Comparison of ENCODE assay signal across 10 mouse cellular contexts in genomic region chr19:32866765-32867164, GRCm38 (mm10).
DNase-seq lines count a peak whose midpoint lies in the region; ATAC-seq and TF ChIP-seq lines count a peak whose summit lies in the region.
"Had no signal": no experiment of that assay in that cellular context is flagged by ENCODE, and none has a peak within 500 bp of the region (broad histone marks: within the 10 kb centered on the region; RNA-seq: fewer than 3 reads in every experiment).

No protein-coding gene starts in this region.

- TF ChIP-seq CTCF in gastrocnemius, adult 2 months (IDR thresholded peaks at IDR 0.05): no peak
- TF ChIP-seq CTCF in lung, embryonic 14.5 days (IDR thresholded peaks at IDR 0.05; ENCODE audit: low read depth): no peak

- H3K9ac ChIP-seq in lung, embryonic 14.5 days: no peak overlapping the region
- no peak overlapping the region for H3K9ac ChIP-seq in intestine, embryonic 15.5 days
- no peak overlapping the region for H3K9ac ChIP-seq in neural tube, embryonic 14.5 days (replicated peaks; ENCODE audit: low read depth, low read length)
- H3K9ac ChIP-seq: liver, embryonic 15.5 days had no signal

- intact Hi-C loops in gastrocnemius, adult 2 months (cut with DNase I): no loop called here
- intact Hi-C loops in gastrocnemius, postnatal 36 days (cut with DNase I): no loop called here

- peak overlapping the region; percentile 26; the same call in 1 of the 2 replicates for H3K4me3 ChIP-seq in gastrocnemius, adult 2 months
- H3K4me3 ChIP-seq in lung, embryonic 14.5 days (ENCODE audit: low read depth, low read length): no peak overlapping the region
- H3K4me3 ChIP-seq in intestine, embryonic 15.5 days (replicated peaks): no peak overlapping the region
- H3K4me3 ChIP-seq in neural tube, embryonic 14.5 days (ENCODE audit: low read depth, low read length): 0 out of 2 replicates have a peak overlapping the region, but pooled peaks have one; percentile 9
- H3K4me3 ChIP-seq: liver, embryonic 15.5 days had no signal

- no peak for DNase-seq in gastrocnemius, adult 2 months
- no peak for DNase-seq in gastrocnemius, postnatal 36 days
- DNase-seq in lung, embryonic 14.5 days: no peak
- DNase-seq in lung, postnatal 36 days: no peak
- DNase-seq in gastrocnemius, postnatal 10 days: no peak
- DNase-seq in thymus, adult 18-20 months: no peak

- H3K4me2 ChIP-seq in lung, embryonic 14.5 days: peak overlapping the region; percentile 46
- peak overlapping the region; percentile 32; the same call in 1 of the 2 replicates for H3K4me2 ChIP-seq in intestine, embryonic 15.5 days (replicated peaks)
- peak overlapping the region; percentile 50 for H3K4me2 ChIP-seq in neural tube, embryonic 14.5 days (ENCODE audit: low read depth, low read length)
- H3K4me2 ChIP-seq: liver, embryonic 15.5 days had no signal

- H3K27me3 ChIP-seq in lung, embryonic 14.5 days (ENCODE audit: insufficient read depth, low read length): no peaks in the 10 kb centered on the region
- no peaks in the 10 kb centered on the region for H3K27me3 ChIP-seq in intestine, embryonic 15.5 days (replicated peaks)
- no peaks in the 10 kb centered on the region for H3K27me3 ChIP-seq in neural tube, embryonic 14.5 days (ENCODE audit: control insufficient read depth, insufficient read depth, low read length)

- 11% methylated on average over 13 of the region's 13 CpGs for WGBS in lung, embryonic 14.5 days
- WGBS in intestine, embryonic 15.5 days: 17% methylated on average over 13 of the region's 13 CpGs
- WGBS in neural tube, embryonic 14.5 days: 3% methylated on average over 13 of the region's 13 CpGs

- H3K9me3 ChIP-seq in lung, embryonic 14.5 days (ENCODE audit: low read depth, low read length): no peaks in the 10 kb centered on the region
- no peaks in the 10 kb centered on the region for H3K9me3 ChIP-seq in intestine, embryonic 15.5 days
- H3K9me3 ChIP-seq in neural tube, embryonic 14.5 days (ENCODE audit: control insufficient read depth, low read length): no peaks in the 10 kb centered on the region
- H3K9me3 ChIP-seq: liver, embryonic 15.5 days had no signal

- H3K36me3 ChIP-seq in lung, embryonic 14.5 days (ENCODE audit: insufficient read depth): no peaks in the 10 kb centered on the region
- no peaks in the 10 kb centered on the region for H3K36me3 ChIP-seq in intestine, embryonic 15.5 days
- no peaks in the 10 kb centered on the region for H3K36me3 ChIP-seq in neural tube, embryonic 14.5 days (ENCODE audit: control insufficient read depth, insufficient read depth, low read length)
- H3K36me3 ChIP-seq: liver, embryonic 15.5 days had no signal

- H3K4me1 ChIP-seq in lung, embryonic 14.5 days (ENCODE audit: insufficient read depth): no peaks in the 10 kb centered on the region
- H3K4me1 ChIP-seq in intestine, embryonic 15.5 days (replicated peaks): 0 out of 2 replicates have a peak, but pooled peaks cover 2% of the 10 kb centered on the region
- no peaks in the 10 kb centered on the region for H3K4me1 ChIP-seq in neural tube, embryonic 14.5 days (ENCODE audit: control insufficient read depth, insufficient read depth, low read length)

- H3K27ac ChIP-seq in gastrocnemius, adult 2 months: no peak overlapping the region
- no peak overlapping the region for H3K27ac ChIP-seq in lung, embryonic 14.5 days (ENCODE audit: low read depth)
- H3K27ac ChIP-seq in intestine, embryonic 15.5 days: no peak overlapping the region
- H3K27ac ChIP-seq in neural tube, embryonic 14.5 days (ENCODE audit: low read depth, low read length): no peak overlapping the region
- H3K27ac ChIP-seq: liver, embryonic 15.5 days had no signal

- no peak for ATAC-seq in lung, embryonic 14.5 days (ENCODE audit: insufficient read depth)
- no peak for ATAC-seq in intestine, embryonic 15.5 days
- ATAC-seq in neural tube, embryonic 14.5 days (ENCODE audit: low read depth): no peak
- ATAC-seq: inflammation-experienced regulatory T-cells, adult 6 months had no signal

Comparison
In these comparisons a context has a peak if more than half of its experiments do, and no peak if none do; other contexts are left out.
1. H3K4me3 ChIP-seq: peak in gastrocnemius, adult 2 months (single experiment) and neural tube, embryonic 14.5 days (single experiment); none in lung, embryonic 14.5 days (single experiment) and intestine, embryonic 15.5 days (single experiment).
2. Peak in every context shown above with its lines, with median percentiles within 50 percentile points of each other: H3K4me2 ChIP-seq.